Mouse (Mus musculus): ENCODE measurements around the gene Cflar. TPM values are rescaled to one million over a fixed set of nuclear protein-coding genes. Genes with fewer than 3 reads are reported as not detected.
"Not testable (repeated sequence)": the region's sequence is repeated elsewhere in the genome, so short reads cannot be mapped to it uniquely, and the experiment has no call there.

The Cflar gene
- polyA plus RNA-seq, 1 experiment from 2014 or later, result 26.1 TPM

DNA sequence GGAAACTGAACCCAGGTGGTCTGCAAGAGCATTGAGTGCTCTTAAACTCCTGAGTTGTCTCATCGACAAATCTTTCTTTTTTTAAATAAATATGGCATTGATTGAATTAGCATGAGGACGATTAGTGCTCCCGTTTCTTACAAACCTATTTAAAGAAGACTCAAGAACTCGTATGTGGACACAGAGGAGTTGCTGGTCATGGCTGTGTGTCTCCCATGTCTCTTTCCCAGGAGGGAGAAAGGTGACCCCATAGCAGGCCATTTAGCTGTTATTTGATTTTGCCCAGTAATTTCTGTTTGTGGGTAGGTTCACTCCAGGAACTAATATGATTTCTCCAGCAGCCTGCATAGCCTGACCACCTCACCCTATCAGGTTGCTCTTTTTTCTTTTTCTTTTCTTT lies 85.5 kb downstream of the Cflar start:
- Histone ChIP-seq H3K4me2 (ENCODE audit: low read length) (peak overlapping the region; percentile 43), H3K27ac (ENCODE audit: low read depth) (no peak overlapping the region), H3K9ac (ENCODE audit: low read length) (no peak overlapping the region), H3K4me3 (ENCODE audit: low read depth, low read length) (no peak overlapping the region), H3K36me3 (ENCODE audit: control insufficient read depth, insufficient read depth, low read length) (no peaks in the 10 kb centered on the region), H3K9me3 (ENCODE audit: control insufficient read depth, low read length) (0 out of 2 replicates have a peak, but pooled peaks cover 4% of the 10 kb centered on the region), H3K4me1 (replicated peaks; ENCODE audit: control insufficient read depth, insufficient read depth, low read length) (peaks cover 6% of the 10 kb centered on the region; the same call in 1 of the 2 replicates), H3K27me3 (replicated peaks; ENCODE audit: control insufficient read depth, insufficient read depth, low read length) (no peaks in the 10 kb centered on the region)
- ATAC-seq (replicated peaks; ENCODE audit: low FRiP score, low TSS enrichment, low read depth), result no peak
- 66% methylated on average over 4 of the region's 4 CpGs for WGBS
- peak; percentile 53 for DNase-seq (ENCODE audit: low spot score)

GRCm38 (mm10) chr1:58797370-58797769 lies 86.1 kb downstream of the Cflar start:
- no peak overlapping the region for H3K4me3 ChIP-seq (ENCODE audit: low read depth, low read length)
- H3K4me1 ChIP-seq (replicated peaks; ENCODE audit: control insufficient read depth, insufficient read depth, low read length), result peaks cover 6% of the 10 kb centered on the region; the same call in 1 of the 2 replicates
- H3K27me3 ChIP-seq (replicated peaks; ENCODE audit: control insufficient read depth, insufficient read depth, low read length), result no peaks in the 10 kb centered on the region
- ATAC-seq (replicated peaks; ENCODE audit: low FRiP score, low TSS enrichment, low read depth) (no peak), DNase-seq (ENCODE audit: low spot score) (peak; percentile 52)
- peak overlapping the region; percentile 43; the same call in 1 of the 2 replicates for H3K4me2 ChIP-seq (ENCODE audit: low read length)
- 85% methylated on average over 2 of the region's 2 CpGs for WGBS
- 0 out of 2 replicates have a peak, but pooled peaks cover 4% of the 10 kb centered on the region for H3K9me3 ChIP-seq (ENCODE audit: control insufficient read depth, low read length)
- no peak overlapping the region for H3K27ac ChIP-seq (ENCODE audit: low read depth)
- no peaks in the 10 kb centered on the region for H3K36me3 ChIP-seq (ENCODE audit: control insufficient read depth, insufficient read depth, low read length)
- no peak overlapping the region for H3K9ac ChIP-seq (ENCODE audit: low read length)

DNA sequence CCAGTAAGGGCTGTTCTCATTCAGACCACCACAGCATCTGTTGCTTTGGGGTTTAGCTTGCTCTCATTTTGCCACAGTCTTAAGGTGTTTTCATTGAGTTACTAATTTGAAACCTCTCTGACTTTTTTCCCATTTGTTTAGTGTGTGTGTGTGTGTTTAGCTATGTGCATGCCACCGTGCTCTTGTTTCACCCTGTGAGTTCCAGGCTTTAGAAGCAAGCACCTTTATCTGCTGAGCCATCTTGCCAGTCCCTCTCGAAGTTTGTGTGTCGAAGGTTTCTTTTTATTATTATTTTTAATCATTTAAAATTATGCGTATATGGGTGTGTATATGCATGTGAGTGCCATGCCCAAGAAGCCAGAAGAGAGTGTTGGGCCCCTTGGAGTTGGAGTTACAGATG lies 87.6 kb downstream of the Cflar start:
- Histone ChIP-seq H3K4me3 (ENCODE audit: low read depth, low read length) (no peak overlapping the region), H3K27ac (ENCODE audit: low read depth) (no peak overlapping the region), H3K9ac (ENCODE audit: low read length) (no peak overlapping the region), H3K36me3 (ENCODE audit: control insufficient read depth, insufficient read depth, low read length) (no peaks in the 10 kb centered on the region), H3K9me3 (ENCODE audit: control insufficient read depth, low read length) (0 out of 2 replicates have a peak, but pooled peaks cover 4% of the 10 kb centered on the region), H3K4me2 (ENCODE audit: low read length) (no peak overlapping the region), H3K4me1 (replicated peaks; ENCODE audit: control insufficient read depth, insufficient read depth, low read length) (peaks cover 6% of the 10 kb centered on the region; the same call in 1 of the 2 replicates), H3K27me3 (replicated peaks; ENCODE audit: control insufficient read depth, insufficient read depth, low read length) (no peaks in the 10 kb centered on the region)
- DNase-seq (ENCODE audit: low spot score) (no peak), ATAC-seq (replicated peaks; ENCODE audit: low FRiP score, low TSS enrichment, low read depth) (no peak)
- WGBS, result 95% methylated on average over 4 of the region's 4 CpGs

- not testable (repeated sequence) for H3K4me2 ChIP-seq (ENCODE audit: low read length); H3K9me3 ChIP-seq (ENCODE audit: control insufficient read depth, low read length); ATAC-seq (replicated peaks; ENCODE audit: low FRiP score, low TSS enrichment, low read depth); H3K4me3 ChIP-seq (ENCODE audit: low read depth, low read length); H3K36me3 ChIP-seq (ENCODE audit: control insufficient read depth, insufficient read depth, low read length); DNase-seq (ENCODE audit: low spot score); H3K27ac ChIP-seq (ENCODE audit: low read depth); H3K27me3 ChIP-seq (replicated peaks; ENCODE audit: control insufficient read depth, insufficient read depth, low read length); H3K9ac ChIP-seq (ENCODE audit: low read length); H3K4me1 ChIP-seq (replicated peaks; ENCODE audit: control insufficient read depth, insufficient read depth, low read length)
- 86% methylated on average over 7 of the region's 7 CpGs for WGBS
Measured at GRCm38 (mm10) chr1:58800644-58801043, 89.3 kb downstream of the Cflar start.

DNA sequence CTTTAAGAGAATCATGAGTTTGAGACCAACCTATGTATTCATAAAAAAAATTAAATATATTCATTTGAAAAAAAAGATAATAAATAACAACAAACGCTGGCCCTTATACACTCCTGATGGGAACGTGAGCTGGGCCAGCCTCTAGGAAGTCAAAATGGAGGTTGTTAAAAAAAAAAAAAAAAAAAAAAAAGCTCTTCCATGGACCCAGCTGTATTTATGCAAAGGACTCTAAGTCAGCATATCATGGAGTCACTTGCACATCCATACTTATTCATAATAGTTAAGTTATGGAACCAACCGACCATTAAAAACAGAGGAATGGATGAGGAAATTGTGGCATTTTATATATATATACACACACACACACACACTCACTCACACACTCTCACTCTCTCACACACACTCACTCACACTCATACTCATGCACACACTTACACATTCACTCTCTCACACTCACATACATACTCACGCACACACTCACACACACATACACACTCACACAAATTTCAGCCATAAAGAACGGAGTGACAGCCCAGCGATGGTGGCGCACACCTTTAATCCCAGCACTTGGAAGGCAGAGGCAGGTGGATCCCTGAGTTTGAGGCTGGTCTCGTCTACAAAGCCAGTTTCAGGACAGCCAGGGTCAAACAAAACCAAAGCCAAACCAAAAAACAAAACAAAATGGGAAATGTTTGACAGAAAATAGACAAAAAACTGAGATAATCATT lies 90.4 kb downstream of the Cflar start:
- H3K4me2 ChIP-seq (ENCODE audit: low read length), result no peak overlapping the region
- no peak overlapping the region for H3K27ac ChIP-seq (ENCODE audit: low read depth)
- 0 out of 2 replicates have a peak, but pooled peaks cover 4% of the 10 kb centered on the region for H3K9me3 ChIP-seq (ENCODE audit: control insufficient read depth, low read length)
- no peak overlapping the region for H3K4me3 ChIP-seq (ENCODE audit: low read depth, low read length)
- ATAC-seq (replicated peaks; ENCODE audit: low FRiP score, low TSS enrichment, low read depth), result no peak
- H3K36me3 ChIP-seq (ENCODE audit: control insufficient read depth, insufficient read depth, low read length), result no peaks in the 10 kb centered on the region
- no peaks in the 10 kb centered on the region for H3K27me3 ChIP-seq (replicated peaks; ENCODE audit: control insufficient read depth, insufficient read depth, low read length)
- no peak for DNase-seq (ENCODE audit: low spot score)
- WGBS, result 87% methylated on average over 8 of the region's 8 CpGs
- no peak overlapping the region for H3K9ac ChIP-seq (ENCODE audit: low read length)
- H3K4me1 ChIP-seq (replicated peaks; ENCODE audit: control insufficient read depth, insufficient read depth, low read length), result 0 out of 2 replicates have a peak, but pooled peaks cover 6% of the 10 kb centered on the region

DNA sequence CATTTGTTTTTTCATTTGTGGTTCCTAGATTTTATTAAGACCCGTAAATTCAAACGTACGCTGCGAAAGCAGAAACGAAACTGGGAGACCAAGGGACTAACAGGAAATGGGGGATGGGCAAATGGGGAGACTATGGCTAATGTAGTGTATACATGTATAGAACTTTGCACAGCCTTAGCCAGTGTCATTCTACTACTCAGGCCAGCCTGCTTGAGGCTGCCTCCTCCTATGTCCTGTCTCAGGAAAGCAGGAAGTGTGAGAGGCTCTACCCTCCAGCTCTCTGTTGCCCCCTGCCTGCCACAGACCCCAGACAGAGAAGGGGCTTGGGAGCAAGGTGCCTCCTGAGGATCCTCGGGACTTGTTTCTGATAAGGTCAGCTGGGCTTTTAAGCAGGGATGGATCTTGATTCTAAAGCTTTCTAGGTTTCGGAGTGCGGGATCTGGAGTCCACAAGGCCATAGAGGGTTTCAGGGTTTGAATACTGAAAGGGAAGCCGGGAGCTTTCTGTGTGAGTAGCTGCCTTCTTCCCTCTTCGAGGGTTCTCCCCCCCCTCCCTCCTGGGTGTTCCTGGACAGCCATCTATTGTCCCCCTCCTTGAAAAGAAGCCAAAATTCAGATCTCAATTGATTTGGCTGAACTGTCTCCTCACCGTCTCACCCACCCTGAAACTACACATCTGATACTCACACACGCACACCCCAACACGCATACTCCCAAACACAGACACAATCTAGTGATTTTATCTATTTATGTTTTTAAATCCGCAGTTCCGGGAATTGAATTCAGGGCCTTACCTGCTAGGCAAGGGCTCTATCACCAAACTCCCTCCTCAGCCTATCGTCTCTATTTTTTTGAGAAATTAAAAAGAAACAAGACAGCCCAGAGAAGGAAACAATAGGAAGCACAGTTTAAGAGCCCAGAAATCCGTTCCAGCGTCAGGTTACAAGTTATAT lies 91.3 kb downstream of the Cflar start:
- DNase-seq (ENCODE audit: low spot score) (no peak), ATAC-seq (replicated peaks; ENCODE audit: low FRiP score, low TSS enrichment, low read depth) (0 out of 2 replicates have a peak, but pooled peaks have one; percentile 32)
- H3K27ac ChIP-seq (ENCODE audit: low read depth), result no peak overlapping the region
- no peak overlapping the region for H3K4me3 ChIP-seq (ENCODE audit: low read depth, low read length)
- H3K9me3 ChIP-seq (ENCODE audit: control insufficient read depth, low read length), result 0 out of 2 replicates have a peak, but pooled peaks cover 4% of the 10 kb centered on the region
- H3K4me2 ChIP-seq (ENCODE audit: low read length), result no peak overlapping the region
- no peaks in the 10 kb centered on the region for H3K36me3 ChIP-seq (ENCODE audit: control insufficient read depth, insufficient read depth, low read length)
- no peak overlapping the region for H3K9ac ChIP-seq (ENCODE audit: low read length)
- no peaks in the 10 kb centered on the region for H3K27me3 ChIP-seq (replicated peaks; ENCODE audit: control insufficient read depth, insufficient read depth, low read length)
- WGBS, result 79% methylated on average over 18 of the region's 18 CpGs
- 0 out of 2 replicates have a peak, but pooled peaks cover under 1% of the 10 kb centered on the region for H3K4me1 ChIP-seq (replicated peaks; ENCODE audit: control insufficient read depth, insufficient read depth, low read length)

GRCm38 (mm10) chr1:58803531-58803930 lies 92.2 kb downstream of the Cflar start:
- WGBS, result 89% methylated on average over 6 of the region's 6 CpGs
- H3K4me1 ChIP-seq (replicated peaks; ENCODE audit: control insufficient read depth, insufficient read depth, low read length), result no peaks in the 10 kb centered on the region
- 0 out of 2 replicates have a peak, but pooled peaks cover 4% of the 10 kb centered on the region for H3K9me3 ChIP-seq (ENCODE audit: control insufficient read depth, low read length)
- no peak overlapping the region for H3K27ac ChIP-seq (ENCODE audit: low read depth)
- no peak for DNase-seq (ENCODE audit: low spot score)
- ATAC-seq (replicated peaks; ENCODE audit: low FRiP score, low TSS enrichment, low read depth), result no peak
- H3K4me3 ChIP-seq (ENCODE audit: low read depth, low read length), result no peak overlapping the region
- H3K36me3 ChIP-seq (ENCODE audit: control insufficient read depth, insufficient read depth, low read length), result no peaks in the 10 kb centered on the region
- H3K4me2 ChIP-seq (ENCODE audit: low read length), result no peak overlapping the region
- H3K27me3 ChIP-seq (replicated peaks; ENCODE audit: control insufficient read depth, insufficient read depth, low read length), result no peaks in the 10 kb centered on the region
- no peak overlapping the region for H3K9ac ChIP-seq (ENCODE audit: low read length)

DNA sequence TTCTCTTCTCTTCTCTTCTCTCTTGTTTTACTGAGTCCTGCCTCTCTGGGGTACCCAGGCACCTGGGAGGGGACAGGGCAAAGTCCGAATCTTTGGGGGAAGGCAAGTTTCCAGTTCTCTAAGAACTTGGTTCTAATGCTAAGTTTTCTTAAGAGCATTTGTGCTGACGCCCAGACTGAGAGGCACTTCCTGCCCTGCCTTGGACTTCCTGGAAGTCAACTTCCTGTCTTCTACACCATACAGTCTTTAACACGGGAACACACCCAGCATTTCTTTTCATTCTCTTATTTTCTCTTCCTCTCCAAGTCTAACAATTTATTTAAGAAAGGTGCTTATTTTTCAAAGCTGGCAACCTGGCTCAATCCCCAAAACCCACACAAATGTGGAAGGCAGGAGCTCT lies 95.3 kb downstream of the Cflar start:
- H3K36me3 ChIP-seq (ENCODE audit: control insufficient read depth, insufficient read depth, low read length), result no peaks in the 10 kb centered on the region
- no peak for ATAC-seq (replicated peaks; ENCODE audit: low FRiP score, low TSS enrichment, low read depth)
- no peak overlapping the region for H3K27ac ChIP-seq (ENCODE audit: low read depth)
- H3K9ac ChIP-seq (ENCODE audit: low read length), result no peak overlapping the region
- no peaks in the 10 kb centered on the region for H3K4me1 ChIP-seq (replicated peaks; ENCODE audit: control insufficient read depth, insufficient read depth, low read length)
- 65% methylated on average over 3 of the region's 3 CpGs for WGBS
- H3K9me3 ChIP-seq (ENCODE audit: control insufficient read depth, low read length), result peaks cover 6% of the 10 kb centered on the region; the same call in 1 of the 2 replicates
- H3K27me3 ChIP-seq (replicated peaks; ENCODE audit: control insufficient read depth, insufficient read depth, low read length), result no peaks in the 10 kb centered on the region
- H3K4me3 ChIP-seq (ENCODE audit: low read depth, low read length), result no peak overlapping the region
- DNase-seq (ENCODE audit: low spot score), result no peak
- H3K4me2 ChIP-seq (ENCODE audit: low read length), result no peak overlapping the region
